Mouse (Mus musculus): Measurements from ENCODE around the gene March8. TPM values are rescaled to one million over a fixed set of nuclear protein-coding genes. Genes with fewer than 3 reads are reported as not detected.

Gene March8
- polyA plus RNA-seq, 1 experiment: 33.3 TPM

- Histone ChIP-seq H3K4me3 (ENCODE audit: insufficient read depth, low read depth, low read length) (no peak overlapping the region), H3K4me1 (ENCODE audit: control insufficient read depth, insufficient read depth, insufficient read length, low read length) (peaks cover 9% of the 10 kb centered on the region; the same call in 1 of the 2 replicates), H3K27ac (replicated peaks; ENCODE audit: low read depth, low read length) (no peak overlapping the region)
Measured at GRCm38 (mm10) chr6:116410436-116410835, 72.6 kb downstream of the March8 start.

- Histone ChIP-seq H3K4me3 (ENCODE audit: insufficient read depth, low read depth, low read length) (no peak overlapping the region), H3K4me1 (ENCODE audit: control insufficient read depth, insufficient read depth, insufficient read length, low read length) (peaks cover 9% of the 10 kb centered on the region; the same call in 1 of the 2 replicates), H3K27ac (replicated peaks; ENCODE audit: low read depth, low read length) (no peak overlapping the region)
Measured at GRCm38 (mm10) chr6:116411716-116412115, 73.9 kb downstream of the March8 start.

GRCm38 (mm10) chr6:116412546-116413325 is 74.9 kb downstream of the March8 start:
- Histone ChIP-seq H3K4me3 (ENCODE audit: insufficient read depth, low read depth, low read length) (no peak overlapping the region), H3K27ac (replicated peaks; ENCODE audit: low read depth, low read length) (no peak overlapping the region), H3K4me1 (ENCODE audit: control insufficient read depth, insufficient read depth, insufficient read length, low read length) (peaks cover 9% of the 10 kb centered on the region; the same call in 1 of the 2 replicates)

GRCm38 (mm10) chr6:116415126-116415676 is 77.4 kb downstream of the March8 start:
- no peaks in the 10 kb centered on the region for H3K4me1 ChIP-seq (ENCODE audit: control insufficient read depth, insufficient read depth, insufficient read length, low read length)
- H3K4me3 ChIP-seq (ENCODE audit: insufficient read depth, low read depth, low read length): no peak overlapping the region
- no peak overlapping the region for H3K27ac ChIP-seq (replicated peaks; ENCODE audit: low read depth, low read length)

GRCm38 (mm10) chr6:116416000-116416552 is 78.3 kb downstream of the March8 start:
- Histone ChIP-seq H3K4me3 (ENCODE audit: insufficient read depth, low read depth, low read length) (no peak overlapping the region), H3K4me1 (ENCODE audit: control insufficient read depth, insufficient read depth, insufficient read length, low read length) (no peaks in the 10 kb centered on the region), H3K27ac (replicated peaks; ENCODE audit: low read depth, low read length) (no peak overlapping the region)

GRCm38 (mm10) chr6:116417518-116418315 is 79.9 kb downstream of the March8 start:
- Histone ChIP-seq H3K4me1 (ENCODE audit: control insufficient read depth, insufficient read depth, insufficient read length, low read length) (no peaks in the 10 kb centered on the region), H3K4me3 (ENCODE audit: insufficient read depth, low read depth, low read length) (no peak overlapping the region), H3K27ac (replicated peaks; ENCODE audit: low read depth, low read length) (no peak overlapping the region)

- Histone ChIP-seq H3K4me1 (ENCODE audit: control insufficient read depth, insufficient read depth, insufficient read length, low read length) (no peaks in the 10 kb centered on the region), H3K27ac (replicated peaks; ENCODE audit: low read depth, low read length) (no peak overlapping the region), H3K4me3 (ENCODE audit: insufficient read depth, low read depth, low read length) (no peak overlapping the region)
Measured at GRCm38 (mm10) chr6:116418487-116418886, 80.7 kb downstream of the March8 start.

- Histone ChIP-seq H3K27ac (replicated peaks; ENCODE audit: low read depth, low read length) (no peak overlapping the region), H3K4me3 (ENCODE audit: insufficient read depth, low read depth, low read length) (no peak overlapping the region), H3K4me1 (ENCODE audit: control insufficient read depth, insufficient read depth, insufficient read length, low read length) (no peaks in the 10 kb centered on the region)
Measured at GRCm38 (mm10) chr6:116419699-116420098, 81.9 kb downstream of the March8 start.

GRCm38 (mm10) chr6:116420271-116420670 is 82.4 kb downstream of the March8 start:
- Histone ChIP-seq H3K4me3 (ENCODE audit: insufficient read depth, low read depth, low read length) (no peak overlapping the region), H3K4me1 (ENCODE audit: control insufficient read depth, insufficient read depth, insufficient read length, low read length) (no peaks in the 10 kb centered on the region), H3K27ac (replicated peaks; ENCODE audit: low read depth, low read length) (no peak overlapping the region)

- no peaks in the 10 kb centered on the region for H3K4me1 ChIP-seq (ENCODE audit: control insufficient read depth, insufficient read depth, insufficient read length, low read length)
- no peak overlapping the region for H3K27ac ChIP-seq (replicated peaks; ENCODE audit: low read depth, low read length)
- no peak overlapping the region for H3K4me3 ChIP-seq (ENCODE audit: insufficient read depth, low read depth, low read length)
Measured at GRCm38 (mm10) chr6:116422991-116423390, 85.2 kb downstream of the March8 start.

- Histone ChIP-seq H3K27ac (replicated peaks; ENCODE audit: low read depth, low read length) (no peak overlapping the region), H3K4me1 (ENCODE audit: control insufficient read depth, insufficient read depth, insufficient read length, low read length) (no peaks in the 10 kb centered on the region), H3K4me3 (ENCODE audit: insufficient read depth, low read depth, low read length) (no peak overlapping the region)
Measured at GRCm38 (mm10) chr6:116423664-116424063, 85.8 kb downstream of the March8 start.

- Histone ChIP-seq H3K4me3 (ENCODE audit: insufficient read depth, low read depth, low read length) (no peak overlapping the region), H3K27ac (replicated peaks; ENCODE audit: low read depth, low read length) (no peak overlapping the region), H3K4me1 (ENCODE audit: control insufficient read depth, insufficient read depth, insufficient read length, low read length) (no peaks in the 10 kb centered on the region)
Measured at GRCm38 (mm10) chr6:116427552-116427951, 89.7 kb downstream of the March8 start.

GRCm38 (mm10) chr6:116428282-116428681 is 90.5 kb downstream of the March8 start:
- Histone ChIP-seq H3K27ac (replicated peaks; ENCODE audit: low read depth, low read length) (no peak overlapping the region), H3K4me3 (ENCODE audit: insufficient read depth, low read depth, low read length) (no peak overlapping the region), H3K4me1 (ENCODE audit: control insufficient read depth, insufficient read depth, insufficient read length, low read length) (no peaks in the 10 kb centered on the region)

GRCm38 (mm10) chr6:116438864-116439263 is 101.0 kb downstream of the March8 start:
- no peaks in the 10 kb centered on the region for H3K4me1 ChIP-seq (ENCODE audit: control insufficient read depth, insufficient read depth, insufficient read length, low read length)
- H3K27ac ChIP-seq (replicated peaks; ENCODE audit: low read depth, low read length): no peak overlapping the region
- no peak overlapping the region for H3K4me3 ChIP-seq (ENCODE audit: insufficient read depth, low read depth, low read length)

GRCm38 (mm10) chr6:116439531-116439930 is 101.7 kb downstream of the March8 start:
- H3K27ac ChIP-seq (replicated peaks; ENCODE audit: low read depth, low read length): no peak overlapping the region
- no peaks in the 10 kb centered on the region for H3K4me1 ChIP-seq (ENCODE audit: control insufficient read depth, insufficient read depth, insufficient read length, low read length)
- H3K4me3 ChIP-seq (ENCODE audit: insufficient read depth, low read depth, low read length): no peak overlapping the region
